12 mouse cellular contexts compared by ENCODE assay signal in genomic region chr7:75830251-75831060, GRCm38 (mm10). TPM values are rescaled to one million over a fixed set of nuclear protein-coding genes. Genes with fewer than 3 reads are reported as not detected.
A peak's percentile ranks its signal among the peaks of the same experiment; 100 is the strongest.
DNase-seq lines count a peak whose midpoint lies in the region; ATAC-seq and TF ChIP-seq lines count a peak whose summit lies in the region.
"Had no signal": no experiment of that assay in that cellular context is flagged by ENCODE, and none has a peak within 500 bp of the region (broad histone marks: within the 10 kb centered on the region; RNA-seq: fewer than 3 reads in every experiment).

No protein-coding gene starts in this region.

- no peak for TF ChIP-seq EP300 in lung, postnatal 0 days (IDR thresholded peaks at IDR 0.05)

- ATAC-seq in lung, postnatal 0 days = no peak

- H3K4me1 ChIP-seq in lung, postnatal 0 days (ENCODE audit: insufficient read depth, low read depth, low read length) = no peaks in the 10 kb centered on the region
- H3K4me1 ChIP-seq in erythroblast, embryonic 14.5 days (ENCODE audit: control insufficient read depth) = peaks cover 76% of the 10 kb centered on the region
- H3K4me1 ChIP-seq: lung, embryonic 15.5 days had no signal

- H3K27me3 ChIP-seq in lung, postnatal 0 days (replicated peaks; ENCODE audit: insufficient read depth, low read length) = no peaks in the 10 kb centered on the region
- no peaks in the 10 kb centered on the region for H3K27me3 ChIP-seq in erythroblast, embryonic 14.5 days (ENCODE audit: control insufficient read depth)
- H3K27me3 ChIP-seq: lung, embryonic 15.5 days had no signal

- DNase-seq in lung, postnatal 0 days (ENCODE audit: low spot score) = peak; percentile 21
- no peak for DNase-seq in lung, postnatal 25 days (ENCODE audit: low spot score)
- peak; percentile 48 for DNase-seq in MEL-GATA-1-ER (ENCODE audit: extremely low read depth, low read depth)
- DNase-seq in spleen, postnatal 10 days (ENCODE audit: low spot score in 2 of 2) = peak; percentile 64 to 71
- no peak for DNase-seq in left cerebral cortex, postnatal 14 days (ENCODE audit: low spot score in 2 of 2)
- no peak for DNase-seq in frontal cortex, postnatal 14 days (ENCODE audit: low spot score in 2 of 2)
- DNase-seq in thymus, postnatal 10 days (ENCODE audit: low spot score in 2 of 2) = no peak
- DNase-seq: cerebellum, adult 9-10 months; right cerebral cortex, postnatal 14 days had no signal

- H3K27ac ChIP-seq in lung, postnatal 0 days (ENCODE audit: low read length) = no peak overlapping the region
- H3K27ac ChIP-seq: hindbrain, embryonic 10.5 days; lung, embryonic 15.5 days had no signal

- H3K4me2 ChIP-seq in lung, postnatal 0 days (replicated peaks; ENCODE audit: low read depth, low read length) = no peak overlapping the region
- H3K4me2 ChIP-seq: lung, embryonic 15.5 days had no signal

- no peak overlapping the region for H3K4me3 ChIP-seq in lung, postnatal 0 days (ENCODE audit: low read depth, low read length)
- peak overlapping the region; percentile 37 for H3K4me3 ChIP-seq in erythroblast, embryonic 14.5 days (replicated peaks)
- H3K4me3 ChIP-seq: hindbrain, embryonic 10.5 days; lung, embryonic 15.5 days had no signal

- TF ChIP-seq CTCF in lung, postnatal 0 days (IDR thresholded peaks at IDR 0.05) = peak; percentile 35

- intact Hi-C loops in left cerebral cortex, postnatal 14 days (cut with DNase I) = no loop called here

- WGBS in lung, postnatal 0 days = 61% methylated on average over 6 of the region's 6 CpGs

- H3K36me3 ChIP-seq in lung, postnatal 0 days (ENCODE audit: insufficient read depth, low read length) = no peaks in the 10 kb centered on the region
- peaks cover 5% of the 10 kb centered on the region for H3K36me3 ChIP-seq in erythroblast, embryonic 14.5 days (ENCODE audit: control insufficient read depth)
- H3K36me3 ChIP-seq: hindbrain, embryonic 10.5 days; lung, embryonic 15.5 days had no signal

- H3K9ac ChIP-seq in lung, postnatal 0 days (replicated peaks; ENCODE audit: low read depth) = no peak overlapping the region
- H3K9ac ChIP-seq: lung, embryonic 15.5 days had no signal

- H3K9me3 ChIP-seq in lung, postnatal 0 days (ENCODE audit: low read length) = no peaks in the 10 kb centered on the region
- no peaks in the 10 kb centered on the region for H3K9me3 ChIP-seq in erythroblast, embryonic 14.5 days (ENCODE audit: control insufficient read depth, low read length)
- H3K9me3 ChIP-seq: hindbrain, embryonic 10.5 days; lung, embryonic 15.5 days had no signal

RNA-seq across cellular contexts. Expression of gene Klhl25, which starts 17.7 kb away (rescaled TPM):
- 13.9 and 17.7 TPM in 2 replicates for polyA plus RNA-seq in lung, postnatal 0 days (2015; fragmentation: Nextera tagmentation; extraction: Ambion mirVana)
- 1.3 and 3.5 TPM in 2 replicates for polyA plus RNA-seq in erythroblast, embryonic 14.5 days (2012)
- 10 to 100 TPM in 1 of 2 experiments, 1 to 10 TPM in 1; 9.4 to 11.3 TPM for total RNA-seq in left cerebral cortex, postnatal 14 days (2021)

Comparison
In these comparisons a context has a peak if more than half of its experiments do, and no peak if none do; other contexts are left out.
1. DNase-seq: peak in lung, postnatal 0 days (single experiment), MEL-GATA-1-ER (single experiment) and spleen, postnatal 10 days (2 of 2); none in lung, postnatal 25 days (single experiment), left cerebral cortex, postnatal 14 days (0 of 2), frontal cortex, postnatal 14 days (0 of 2) and thymus, postnatal 10 days (0 of 2).